Mouse (Mus musculus) cerebellum, postnatal 4 days (tissue): ENCODE results near the gene Rbfox2.
"Not testable (repeated sequence)": the region's sequence is repeated elsewhere in the genome, so short reads cannot be mapped to it uniquely, and the experiment has no call there.

Experiments used
- DNase-seq, 2 experiments: peaks; one replicate each; pipeline ENCODE4 v3.0.0; 2022; ENCODE audit warnings: low spot score in 2 of 2, mixed read lengths in 1 of 2

Gene Rbfox2

DNA sequence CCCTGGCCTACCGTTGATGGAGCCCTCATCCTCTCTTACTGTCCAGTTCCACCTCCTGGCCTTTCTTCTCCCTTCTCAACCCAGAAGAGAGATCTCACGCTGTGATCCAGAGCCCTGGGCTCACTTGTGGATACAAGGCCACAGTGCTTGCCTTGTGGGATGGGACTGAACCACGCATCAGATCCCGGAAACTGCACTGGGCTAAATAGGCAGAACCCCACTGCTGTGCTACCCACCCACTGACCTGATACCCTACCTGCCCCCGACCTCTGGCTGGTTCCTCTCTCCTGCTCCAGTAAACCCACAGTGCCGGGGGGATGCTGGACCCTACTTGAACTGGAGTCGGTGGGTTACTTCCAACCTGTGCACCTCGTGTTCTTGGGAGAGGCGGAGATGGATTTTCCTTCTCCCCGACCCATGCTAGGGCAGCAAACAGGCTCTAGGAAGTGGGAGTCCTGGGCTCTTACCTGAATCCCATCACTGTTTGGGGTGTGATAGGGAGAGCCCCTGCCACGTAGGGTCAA, 236.0 kb downstream of the Rbfox2 start:
- DNase-seq = no peak

DNA sequence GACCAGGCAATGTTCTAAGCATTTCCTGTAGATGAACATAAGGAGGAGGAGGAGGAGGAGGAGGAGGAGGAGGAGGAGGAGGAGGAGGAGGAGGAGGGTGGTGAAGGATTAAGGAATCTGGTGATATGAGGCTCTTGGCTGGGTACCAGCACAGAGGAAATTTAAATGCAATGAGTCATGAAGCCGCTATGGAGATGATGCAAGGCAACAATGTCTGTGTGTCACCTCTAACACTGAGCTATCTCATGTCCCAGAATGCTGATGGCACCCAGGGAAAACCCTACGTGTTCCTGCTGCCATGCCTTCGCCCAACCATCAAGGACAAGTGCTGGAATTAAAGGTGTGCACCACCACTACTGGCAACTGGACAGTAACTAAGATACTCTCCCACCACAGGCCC, 237.8 kb downstream of the Rbfox2 start:
- DNase-seq = no peak

DNA sequence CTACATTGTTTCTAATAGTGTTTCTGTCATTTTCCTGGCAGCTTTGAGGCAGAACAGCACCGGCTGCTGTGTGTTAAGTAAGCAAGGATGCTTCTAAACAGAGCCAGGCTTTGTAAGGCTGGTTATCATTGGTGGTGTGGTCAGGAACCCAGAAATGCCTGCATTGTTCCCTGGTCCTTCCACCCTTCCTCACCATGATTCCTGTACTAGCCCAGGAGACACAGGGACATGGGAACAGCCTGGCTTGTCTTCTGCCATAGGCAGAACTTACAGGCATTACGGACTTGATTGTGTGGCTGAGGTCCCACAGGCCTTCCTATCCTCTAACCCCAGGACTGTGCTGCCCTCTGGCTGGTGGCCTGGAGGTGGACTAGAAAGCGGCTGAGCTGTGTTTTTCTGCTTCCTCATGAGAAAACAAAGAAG, 238.4 kb downstream of the Rbfox2 start:
- DNase-seq = no peak

DNA sequence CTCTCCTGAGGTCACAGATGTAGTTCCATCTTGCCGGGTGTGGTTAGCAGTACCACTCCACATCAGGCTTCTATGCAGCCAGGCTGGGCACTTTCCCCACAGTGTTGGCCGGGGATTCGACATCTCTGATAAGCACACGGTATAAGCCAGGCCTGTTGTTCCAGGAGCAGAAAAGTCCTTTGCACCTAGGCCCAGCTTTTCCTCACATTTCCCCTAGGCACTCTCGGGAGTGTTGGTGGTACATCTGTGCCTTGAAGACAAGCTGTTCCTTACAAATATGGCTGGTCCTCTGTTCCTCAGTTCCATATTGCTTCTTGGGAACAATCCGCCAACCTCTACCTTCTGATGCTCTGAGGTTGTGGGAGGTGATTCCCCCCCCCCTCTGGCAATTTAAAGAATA, 240.6 kb downstream of the Rbfox2 start:
- DNase-seq = no peak

DNA sequence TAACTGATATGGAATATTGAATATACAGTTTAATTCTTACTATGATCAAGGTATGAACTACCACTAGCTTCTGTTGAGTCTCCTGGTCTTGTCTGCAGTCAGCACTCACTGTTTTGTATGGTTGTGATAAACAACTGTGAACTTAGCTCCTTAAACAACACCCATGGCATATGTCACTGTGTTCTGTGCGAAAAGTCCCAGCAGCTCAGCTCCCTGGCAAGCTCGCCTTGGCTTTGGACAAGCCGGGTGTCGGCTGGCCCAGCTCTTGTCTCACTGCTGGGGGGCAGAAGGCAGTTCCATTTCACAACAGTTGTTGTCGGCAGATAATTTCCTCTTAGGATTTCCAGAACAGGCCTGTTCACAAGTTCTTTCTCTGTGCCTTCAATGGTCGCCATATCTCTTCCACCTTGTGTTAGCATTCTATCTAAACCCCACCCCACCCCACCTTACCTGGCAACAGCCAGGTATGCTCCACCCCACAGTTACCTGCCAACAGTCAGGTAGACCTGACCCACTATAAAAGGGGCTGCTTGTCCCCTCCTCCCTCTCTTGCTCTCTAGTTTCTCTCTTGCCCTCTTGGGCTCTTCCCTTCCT, 241.4 kb downstream of the Rbfox2 start:
- no peak for DNase-seq

DNA sequence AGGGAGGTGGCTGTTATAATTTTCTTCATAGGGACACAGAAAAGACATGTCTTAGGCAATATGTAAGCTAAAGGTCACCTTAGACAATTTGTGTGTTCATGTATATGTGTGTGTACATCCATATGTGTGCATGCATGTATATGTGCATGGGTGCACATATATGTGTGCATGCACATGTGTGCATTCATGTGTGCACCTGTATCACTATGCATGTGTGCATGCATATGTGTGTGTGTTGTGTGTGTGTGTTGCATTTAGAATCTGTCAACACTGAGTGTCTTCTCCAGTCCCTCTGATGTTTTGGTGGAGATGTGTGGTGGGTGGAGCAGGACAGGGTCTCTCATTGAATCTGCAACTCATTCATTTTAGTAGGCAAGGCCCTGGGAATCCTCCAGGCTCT, 244.1 kb downstream of the Rbfox2 start:
- no peak for DNase-seq

DNA sequence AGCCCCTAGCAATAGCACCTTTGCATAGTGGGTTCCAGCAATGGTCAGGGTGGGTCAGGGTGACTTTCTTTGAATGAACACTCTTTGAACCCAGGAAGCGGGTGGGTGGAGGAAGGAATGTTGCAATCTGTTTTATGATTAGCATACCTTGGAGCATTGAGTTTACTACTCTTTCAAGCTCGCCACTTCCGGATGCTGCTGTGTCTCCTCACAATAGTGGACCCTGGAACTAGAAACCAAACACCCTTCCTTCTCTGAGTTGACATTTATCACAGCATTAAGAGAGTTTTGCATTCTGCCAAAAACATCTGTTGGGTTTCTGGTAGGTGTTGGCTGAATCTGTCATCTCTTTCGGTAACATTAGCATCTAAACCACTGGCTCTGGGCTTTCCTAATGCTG, 247.4 kb downstream of the Rbfox2 start:
- DNase-seq = not testable (repeated sequence)

DNA sequence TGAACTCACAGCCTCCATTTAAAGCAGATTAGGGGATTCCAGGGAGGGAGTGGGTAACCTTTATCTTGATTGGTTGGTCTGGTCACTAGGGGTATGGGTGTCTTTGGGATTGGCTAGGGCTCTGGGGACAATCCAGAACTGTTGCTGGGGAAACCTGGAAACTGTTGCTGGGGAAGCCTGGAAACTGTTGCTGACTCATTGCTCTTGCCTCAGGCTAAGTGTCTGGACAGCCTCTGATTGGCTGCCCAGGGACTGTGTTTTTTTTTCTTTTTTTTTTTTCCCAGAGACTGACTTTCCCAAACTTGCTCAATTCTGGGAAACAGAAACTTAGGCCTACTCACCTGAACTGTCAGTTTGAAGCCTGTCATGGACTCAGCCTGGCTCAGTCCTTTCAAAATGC, 248.2 kb downstream of the Rbfox2 start:
- DNase-seq = no peak

DNA sequence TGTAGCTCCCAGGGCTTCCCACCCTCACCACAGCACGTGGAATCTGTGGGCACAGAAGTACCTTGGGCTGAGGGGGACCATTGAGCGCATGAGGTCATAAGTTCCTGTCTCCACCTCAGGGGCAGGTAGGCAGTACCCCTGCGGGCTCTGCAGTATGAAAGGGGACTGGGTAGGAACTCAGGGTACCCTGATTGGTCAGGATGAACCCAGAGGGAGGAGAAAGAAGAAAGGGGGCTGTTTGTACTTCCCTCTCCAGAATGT, 250.1 kb downstream of the Rbfox2 start:
- DNase-seq = no peak

DNA sequence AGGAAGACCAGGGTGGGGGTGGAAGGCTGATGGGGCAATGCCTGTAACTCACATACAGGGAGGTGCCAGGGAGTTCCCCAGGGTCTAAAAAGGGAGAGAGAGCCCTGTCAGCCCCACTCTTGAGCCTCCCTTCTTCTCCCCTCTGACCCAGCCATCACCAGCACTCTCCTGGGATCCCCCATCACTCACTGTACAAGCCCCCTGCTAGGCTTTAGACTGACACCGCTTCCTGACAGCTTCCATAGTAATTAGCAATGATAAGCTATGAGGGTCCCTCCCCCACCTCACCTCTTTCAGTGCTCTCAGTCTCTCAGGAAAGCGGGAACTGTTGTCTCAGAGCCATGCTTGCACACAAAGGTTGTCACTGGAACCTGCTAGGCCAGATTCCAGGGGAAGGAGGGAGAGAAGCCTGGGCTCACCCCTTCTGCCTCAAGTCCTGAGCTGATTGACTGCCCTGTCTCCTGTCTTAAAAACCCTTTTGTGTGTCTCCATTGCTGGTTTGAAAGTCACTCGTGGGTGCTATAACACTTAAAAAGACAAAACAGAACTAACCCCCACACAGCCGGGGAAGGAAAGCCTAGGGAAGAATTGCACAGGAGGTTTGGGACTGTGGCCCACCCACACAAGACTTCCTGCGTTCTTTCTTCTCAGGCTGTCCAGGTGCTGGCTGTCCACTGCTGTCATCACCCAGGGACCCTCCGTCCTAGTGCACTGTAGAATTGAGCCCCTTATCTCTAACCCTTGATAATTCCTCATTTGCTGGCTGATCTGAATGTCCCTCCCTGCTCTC, 250.6 kb downstream of the Rbfox2 start:
- no peak for DNase-seq

DNA sequence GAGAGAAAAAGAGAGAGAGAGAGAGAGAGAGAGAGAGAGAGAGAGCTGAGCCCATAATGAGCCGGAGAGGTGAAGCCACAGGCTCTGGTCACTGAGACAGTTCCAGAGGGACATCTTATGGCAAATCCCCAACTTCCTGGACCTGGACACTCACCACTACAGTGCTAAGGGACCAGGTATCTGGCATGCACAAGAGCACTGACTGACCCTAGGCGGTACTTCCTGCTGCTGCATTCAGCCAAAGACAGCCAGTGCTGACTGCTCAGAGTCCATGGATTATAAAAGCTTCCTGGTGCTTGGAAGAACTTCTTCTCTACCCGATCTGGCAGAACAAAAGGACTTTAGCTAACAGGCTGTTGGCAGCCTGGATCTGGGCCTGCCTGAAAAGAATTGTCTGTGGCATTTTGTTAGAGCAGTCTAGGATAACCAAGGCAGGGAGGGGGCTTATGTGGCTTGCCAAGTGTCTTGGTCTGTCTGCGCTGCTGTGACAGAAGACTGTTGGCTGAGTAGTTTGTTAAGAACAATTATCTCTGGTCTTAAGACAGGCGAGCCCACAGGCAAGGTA, 252.1 kb downstream of the Rbfox2 start:
- DNase-seq = no peak

DNA sequence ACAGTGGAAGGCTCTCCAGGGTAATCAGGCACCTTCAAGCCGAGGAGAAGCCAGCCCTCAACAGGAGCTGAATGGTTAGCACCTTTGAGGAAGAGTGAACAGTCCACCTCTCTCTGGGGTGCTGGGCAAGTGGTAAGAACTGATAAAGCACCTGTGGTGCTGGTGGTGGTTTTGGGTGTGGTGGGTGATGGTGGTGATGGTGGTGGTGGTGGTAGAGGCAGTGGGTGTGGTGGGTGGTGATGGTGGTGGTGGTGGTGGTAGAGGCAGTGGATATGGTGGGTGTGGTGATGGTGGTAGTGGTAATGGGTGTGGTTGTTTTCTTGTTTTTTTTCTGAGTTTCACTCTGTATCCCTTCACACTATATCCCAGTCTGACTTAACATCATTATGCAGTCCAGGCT, 253.8 kb downstream of the Rbfox2 start:
- DNase-seq = no peak

DNA sequence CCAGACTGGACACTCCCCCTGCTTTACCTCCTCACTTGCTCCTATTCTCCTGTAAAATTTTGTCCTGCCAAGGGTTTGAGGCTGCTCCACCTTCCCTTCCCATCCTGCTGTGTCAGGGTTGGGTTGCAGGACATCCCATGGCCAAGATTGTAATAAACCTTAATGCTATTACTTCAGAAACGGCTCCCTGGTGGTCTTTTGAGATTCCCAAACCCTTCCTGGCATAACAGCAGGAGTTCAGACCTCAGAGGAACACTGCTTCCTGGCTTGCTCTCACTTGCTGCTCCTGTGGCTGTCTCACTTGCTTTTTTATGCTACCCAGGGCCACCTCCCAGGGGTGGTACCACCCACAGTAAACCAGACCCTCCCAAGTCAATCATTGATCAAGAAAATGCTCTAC, 254.6 kb downstream of the Rbfox2 start:
- DNase-seq = no peak

DNA sequence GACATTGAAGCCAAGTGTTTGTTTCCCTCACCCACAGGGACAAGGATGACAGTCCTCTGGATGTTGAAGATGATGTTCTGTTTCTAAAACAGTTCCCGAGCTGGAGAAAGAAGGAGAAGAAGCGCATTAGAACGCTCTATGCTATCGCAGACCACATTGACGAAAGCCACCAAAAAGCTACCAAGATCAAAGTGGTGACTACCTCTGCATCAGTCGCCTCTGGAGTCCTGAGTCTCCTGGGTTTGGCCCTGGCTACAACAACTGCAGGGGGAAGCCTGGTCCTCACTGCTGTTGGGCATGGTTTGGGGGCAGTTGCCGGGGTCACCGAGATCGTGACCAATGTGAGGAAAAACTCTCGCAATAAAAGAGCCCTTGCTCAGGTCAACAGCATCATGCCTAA, 256.2 kb downstream of the Rbfox2 start, which contains the start of gene Mb:
TSS of gene Mb (minus strand) at position 101 of the 400 bp plus-strand sequence.
- no peak for DNase-seq

DNA sequence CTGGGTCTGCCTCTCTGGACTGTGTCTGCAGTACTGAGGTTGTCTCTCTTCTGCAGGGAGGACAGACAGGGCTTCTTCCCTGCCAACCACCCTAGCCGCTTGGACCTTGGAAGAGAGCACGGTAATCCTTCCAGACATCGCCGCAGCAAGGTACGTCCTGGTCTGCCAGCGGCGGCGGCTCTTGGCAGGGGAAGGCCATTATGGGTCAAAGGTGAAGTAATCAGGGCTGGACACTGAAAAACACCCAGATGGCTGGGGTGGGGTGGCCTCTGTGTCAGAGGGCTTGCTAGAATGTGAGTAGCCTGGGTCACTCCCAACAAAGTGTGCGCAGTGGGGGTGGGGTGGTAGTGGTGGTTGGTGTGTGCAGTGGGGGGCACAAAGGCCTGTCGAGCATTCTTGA, 261.2 kb downstream of the Rbfox2 start:
- no peak for DNase-seq

DNA sequence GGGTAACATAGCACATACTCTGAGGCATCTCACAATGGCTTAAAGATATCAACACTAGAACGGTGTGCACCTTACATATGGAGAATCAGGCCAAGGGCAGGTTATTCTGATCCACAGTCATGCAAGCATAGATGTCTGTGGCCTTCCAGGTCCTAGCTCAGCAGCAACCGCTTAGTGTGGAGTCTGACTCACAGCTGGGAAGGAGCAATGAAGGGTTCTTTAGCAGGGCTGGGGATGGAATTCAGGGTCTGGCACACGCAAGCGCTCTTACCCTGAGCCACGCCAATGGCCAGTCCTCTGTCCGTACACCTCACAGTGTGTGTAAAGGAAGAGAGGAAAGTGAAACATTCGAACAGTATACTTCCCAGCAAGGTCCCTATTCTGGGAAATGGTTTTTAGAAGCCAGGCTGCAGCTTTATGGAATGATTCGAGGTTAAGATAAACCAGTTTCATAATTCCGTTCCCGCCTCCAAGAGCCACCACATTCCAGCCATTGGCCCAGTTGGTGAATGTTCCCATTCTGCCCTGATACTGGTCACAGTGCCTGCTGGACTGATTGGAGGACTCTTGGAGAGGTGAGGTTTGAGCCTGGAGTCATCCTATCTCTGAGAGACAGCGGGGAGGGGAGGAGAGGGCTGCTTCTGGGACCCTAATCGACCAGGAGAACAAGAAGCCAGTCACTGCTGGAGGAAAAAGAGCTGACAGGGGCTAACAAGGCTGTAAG, 262.0 kb downstream of the Rbfox2 start, which contains the start of gene Apol6:
TSS of gene Apol6 (plus strand) at position 133 of the 724 bp plus-strand sequence.
- DNase-seq = no peak

DNA sequence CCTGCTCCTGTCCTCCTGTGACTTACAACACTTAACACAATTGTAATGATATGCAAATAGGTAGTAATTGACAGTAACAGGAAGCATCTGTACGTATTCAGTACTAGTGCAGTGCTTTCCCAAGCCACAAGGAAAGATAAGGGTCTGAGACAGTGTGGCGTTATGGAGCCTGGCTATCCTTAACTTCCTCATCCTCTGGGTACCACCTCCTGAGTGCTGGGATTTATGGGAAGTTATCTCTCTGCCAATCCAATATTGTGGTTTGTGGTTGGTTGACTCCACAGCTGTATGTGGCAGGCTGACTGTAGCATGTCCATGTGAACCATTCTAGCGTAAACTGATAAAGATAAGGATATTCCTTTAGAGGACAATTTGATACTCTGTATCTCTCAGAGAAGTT, 266.0 kb downstream of the Rbfox2 start:
- no peak for DNase-seq

DNA sequence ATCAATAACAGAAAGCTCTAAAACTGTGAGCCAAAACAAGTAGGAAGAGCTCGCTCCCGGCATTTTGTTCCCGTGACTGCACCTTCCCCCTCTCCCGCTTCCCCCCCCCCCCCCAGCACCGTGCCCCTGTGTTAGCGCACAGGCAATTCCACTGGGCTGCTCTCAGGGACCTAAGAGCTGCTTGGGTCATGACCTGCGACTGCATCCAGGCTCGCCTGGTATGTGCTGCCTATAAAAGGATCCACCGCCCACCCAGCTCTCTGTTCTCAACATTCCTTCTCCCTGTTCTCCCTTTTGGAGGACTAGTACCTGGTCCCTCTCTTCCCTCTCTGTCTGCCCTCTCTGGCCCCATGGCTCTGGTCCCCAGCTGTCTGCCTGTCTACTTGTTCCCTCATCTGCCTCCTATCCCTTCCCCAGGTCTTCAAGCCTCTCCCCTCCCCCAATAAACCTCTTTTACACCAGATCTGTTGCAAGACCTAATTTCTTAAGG, 267.5 kb downstream of the Rbfox2 start:
- DNase-seq = no peak

DNA sequence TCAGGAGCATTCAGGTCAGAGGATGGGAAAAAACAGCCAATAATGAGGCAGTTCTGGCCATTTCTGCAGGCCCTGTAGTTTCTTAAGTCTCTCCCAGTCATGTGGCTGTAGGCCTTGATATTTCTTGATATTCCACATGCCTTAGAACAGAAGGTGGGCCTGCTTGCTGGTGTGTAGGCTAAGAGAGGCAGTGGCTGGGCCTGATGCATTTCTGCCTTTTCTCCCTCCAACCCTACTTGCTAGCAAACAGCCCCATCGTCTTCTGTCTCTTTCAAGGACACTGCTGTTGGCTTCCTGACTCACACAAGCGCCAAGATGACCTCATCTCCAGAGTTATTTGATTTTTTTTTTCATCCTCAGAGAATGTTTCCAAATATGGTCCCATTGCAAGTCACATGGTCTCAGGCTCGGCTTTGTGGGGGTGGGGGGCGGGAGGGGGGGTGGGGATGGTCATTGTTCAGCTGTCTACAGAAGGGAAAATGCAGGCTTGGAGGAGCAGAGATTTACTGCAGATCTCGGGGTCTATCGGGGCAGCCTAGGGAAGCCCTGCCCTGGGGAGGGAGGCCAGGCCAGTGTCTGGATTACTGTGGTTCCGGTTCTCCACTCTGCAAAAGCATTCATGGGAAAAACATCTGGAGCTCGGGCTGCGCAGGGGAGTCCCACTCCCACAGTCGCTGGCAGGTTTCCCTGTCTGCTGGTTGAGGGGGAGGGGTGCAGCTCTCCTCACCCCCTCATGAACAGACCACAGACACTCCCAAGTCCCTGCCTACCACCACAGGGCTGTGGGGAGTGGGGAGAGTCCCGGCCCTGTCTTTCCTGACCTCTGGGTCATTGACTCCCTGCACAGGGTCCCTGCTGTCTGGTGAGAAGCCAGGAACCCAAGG, 269.3 kb downstream of the Rbfox2 start:
- DNase-seq = no peak

DNA sequence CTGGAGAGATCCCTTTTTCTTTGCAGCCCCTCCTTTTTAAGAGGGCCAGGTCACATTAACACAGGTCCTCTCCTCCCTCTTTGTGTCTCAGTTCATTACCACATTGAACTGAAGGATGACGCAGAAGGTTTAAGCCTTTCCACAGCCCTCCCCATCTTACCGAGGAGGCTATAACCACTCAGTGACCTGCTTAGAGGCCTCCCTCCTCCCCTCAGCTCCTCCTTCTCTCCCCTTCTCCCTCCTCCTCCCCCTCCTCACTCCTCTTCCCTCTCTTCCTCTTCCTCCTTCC, 269.9 kb downstream of the Rbfox2 start:
- DNase-seq = no peak

DNA sequence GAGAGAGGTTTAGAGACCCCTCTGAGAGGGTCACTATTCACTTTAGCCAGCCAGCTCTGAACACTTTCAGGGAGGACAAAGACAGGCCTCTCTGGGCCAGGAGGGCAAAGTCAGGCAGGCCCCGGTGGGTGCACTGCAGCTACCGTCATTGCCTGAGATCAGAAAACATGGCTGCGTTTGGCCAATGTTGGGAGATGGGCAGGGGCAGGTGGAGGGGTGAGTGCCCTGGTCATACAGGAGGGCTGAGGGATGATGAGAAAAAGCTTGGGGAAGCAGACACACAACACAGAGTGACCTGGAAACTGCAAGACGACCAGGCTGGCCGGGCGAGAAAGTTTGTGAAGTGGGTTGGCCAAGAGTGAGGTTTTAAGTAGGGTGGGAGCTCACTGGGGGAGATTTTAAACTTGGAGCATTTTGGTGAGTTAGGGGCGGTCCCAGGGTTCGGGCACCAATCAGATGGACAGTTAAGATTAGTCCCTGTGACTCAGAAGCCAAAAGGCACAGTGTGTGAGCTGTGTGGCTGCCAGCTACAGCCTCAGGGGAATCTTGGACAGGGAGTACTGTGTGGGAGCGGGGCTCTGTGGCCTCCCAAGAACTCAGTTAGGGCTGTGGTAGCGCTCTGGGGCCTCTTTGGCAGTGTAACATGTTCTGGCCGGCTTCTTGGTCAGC, 270.4 kb downstream of the Rbfox2 start:
- DNase-seq = peak in 1 of 2 experiments; percentile 33
